Mouse (Mus musculus) kidney, adult 10 weeks (tissue): ENCODE data around the gene Pla2g7. TPM values are rescaled to one million over a fixed set of nuclear protein-coding genes. Genes with fewer than 3 reads are reported as not detected.

Experiments
- polyA plus RNA-seq: library from polyadenylated mRNA; stranded (reverse); fragments of 350-450 nt; fragmentation: Illumina TruSeq; extraction: RNeasy Lipid Tissue Mini Kit (QIAGEN cat#74804); gene quantifications from one replicate; pipeline ENCODE4 v1.2.3, GENCODE M21; 2014; ENCODE audit warnings: low read depth, low replicate concordance

Gene Pla2g7
- polyA plus RNA-seq = 51.9 TPM

GRCm38 (mm10) chr17:43567992-43568888 lies at the start of gene Pla2g7:
Gene Pla2g7 (plus strand): TSS chr17:43568098.

GRCm38 (mm10) chr17:43543539-43543938 lies 24.4 kb upstream of the Pla2g7 start, which contains the start of gene Ankrd66:
Gene Ankrd66 (minus strand): TSS chr17:43543639.

GRCm38 (mm10) chr17:43629496-43630426 lies 61.9 kb downstream of the Pla2g7 start, which contains the start of gene Tdrd6:
Gene Tdrd6 (minus strand): TSS chr17:43630299.

Other genes starting within 250 kb of the Pla2g7 start
- 77.8 TPM for gene Adgrf5, start 207.6 kb upstream of the Pla2g7 start, polyA plus RNA-seq
- gene Mep1a, start 65.3 kb upstream of the Pla2g7 start, polyA plus RNA-seq = 980 TPM
- not detected for gene Ankrd66, start 24.5 kb upstream of the Pla2g7 start, polyA plus RNA-seq
- 0.53 TPM for gene Tdrd6, start 62.2 kb downstream of the Pla2g7 start, polyA plus RNA-seq
- 2.8 TPM for gene Slc25a27, start 99.1 kb downstream of the Pla2g7 start, polyA plus RNA-seq
- 29.1 TPM for gene Cyp39a1, start 99.3 kb downstream of the Pla2g7 start, polyA plus RNA-seq
- gene Rcan2, start 233.3 kb downstream of the Pla2g7 start, polyA plus RNA-seq = 32.3 TPM